Mouse (Mus musculus) midbrain, embryonic 12.5 days (tissue): ENCODE results near the gene Adamtsl5. TPM values are rescaled to one million over a fixed set of nuclear protein-coding genes. Genes with fewer than 3 reads are reported as not detected.

Experiments
- ATAC-seq: fragments of 200-750 bp; cut with Nextera tagmentation; 2 replicates; pipeline ENCODE4 v1.8.0; 2017; ENCODE audit warnings: low read depth, moderate TSS enrichment, moderate library complexity; ENCODE audit not compliant: low FRiP score
- H3K27ac ChIP-seq: fragments of 300-500 bp; sonication (generic); replicated peaks from 2 replicates; pipeline ENCODE4 v1.5.1; 2016; ENCODE audit warnings: mild to moderate bottlenecking
- H3K27me3 ChIP-seq: fragments of 300-500 bp; sonication (generic); 2 replicates; pipeline ENCODE4 v1.6.1; 2016; ENCODE audit warnings: mild to moderate bottlenecking
- H3K36me3 ChIP-seq: fragments of 300-500 bp; sonication (generic); 2 replicates; pipeline ENCODE4 v1.6.1; 2016
- H3K4me1 ChIP-seq: fragments of 300-500 bp; sonication (generic); 2 replicates; pipeline ENCODE4 v1.6.1; 2016
- H3K4me2 ChIP-seq: fragments of 300-500 bp; sonication (generic); replicated peaks from 2 replicates; pipeline ENCODE4 v1.6.1; 2016; ENCODE audit warnings: mild to moderate bottlenecking, moderate library complexity
- H3K4me3 ChIP-seq: fragments of 300-500 bp; sonication (generic); 2 replicates; pipeline ENCODE4 v1.5.1; 2016; ENCODE audit warnings: mild to moderate bottlenecking
- H3K9ac ChIP-seq: fragments of 300-500 bp; sonication (generic); replicated peaks from 2 replicates; pipeline ENCODE4 v1.6.1; 2016; ENCODE audit warnings: mild to moderate bottlenecking, moderate library complexity
- H3K9me3 ChIP-seq: fragments of 300-500 bp; sonication (generic); 2 replicates; pipeline ENCODE4 v1.6.1; 2016; ENCODE audit warnings: mild to moderate bottlenecking
- WGBS: fragments of 180-500 bp; shearing (Covaris S2); methylation state at CpG from one replicate; pipeline ENCODE4 v1.1.7; 2016; 5-methylcytosine and 5-hydroxymethylcytosine counted together
- polyA plus RNA-seq: library from polyadenylated mRNA; unstranded; fragments of >200 nt; fragmentation: Nextera tagmentation; extraction: Ambion mirVana; gene quantifications from 2 replicates; pipeline ENCODE4 v1.2.1, GENCODE M21; 2016

The Adamtsl5 gene
- polyA plus RNA-seq, 1 experiment from 2014 or later: 0.79 TPM

GRCm38 (mm10) chr10:80313627-80314201 lies 34.5 kb downstream of the Adamtsl5 start:
- peaks cover 28% of the 10 kb centered on the region for H3K4me1 ChIP-seq
- 65% methylated on average over 20 of the region's 20 CpGs for WGBS
- H3K9ac ChIP-seq: no peak overlapping the region; the same call in 1 of the 2 replicates
- H3K36me3 ChIP-seq: peaks cover 100% of the 10 kb centered on the region
- no peak for ATAC-seq
- peaks cover 52% of the 10 kb centered on the region for H3K27me3 ChIP-seq
- H3K27ac ChIP-seq: no peak overlapping the region
- H3K4me2 ChIP-seq: no peak overlapping the region
- H3K4me3 ChIP-seq: no peak overlapping the region
- H3K9me3 ChIP-seq: no peaks in the 10 kb centered on the region

- WGBS: 80% methylated on average over 53 of the region's 54 CpGs
- H3K27me3 ChIP-seq: peaks cover 52% of the 10 kb centered on the region
- no peak overlapping the region for H3K27ac ChIP-seq
- peaks cover 25% of the 10 kb centered on the region for H3K4me1 ChIP-seq
- ATAC-seq: no peak
- H3K9me3 ChIP-seq: no peaks in the 10 kb centered on the region
- no peak overlapping the region for H3K4me2 ChIP-seq
- peaks cover 100% of the 10 kb centered on the region for H3K36me3 ChIP-seq
- no peak overlapping the region for H3K4me3 ChIP-seq
- no peak overlapping the region for H3K9ac ChIP-seq
Measured at GRCm38 (mm10) chr10:80312586-80313504, 35.4 kb downstream of the Adamtsl5 start.

GRCm38 (mm10) chr10:80311560-80311959 lies 36.7 kb downstream of the Adamtsl5 start:
- Histone ChIP-seq H3K27me3 (peaks cover 52% of the 10 kb centered on the region), H3K27ac (no peak overlapping the region), H3K4me2 (no peak overlapping the region), H3K9me3 (no peaks in the 10 kb centered on the region), H3K9ac (no peak overlapping the region), H3K4me1 (peaks cover 20% of the 10 kb centered on the region), H3K4me3 (no peak overlapping the region), H3K36me3 (peaks cover 100% of the 10 kb centered on the region)
- no peak for ATAC-seq
- WGBS: 92% methylated on average over 15 of the region's 16 CpGs

- no peaks in the 10 kb centered on the region for H3K9me3 ChIP-seq
- H3K27me3 ChIP-seq: no peaks in the 10 kb centered on the region
- H3K4me3 ChIP-seq: no peak overlapping the region
- H3K9ac ChIP-seq: no peak overlapping the region
- peak overlapping the region; percentile 28 for H3K4me2 ChIP-seq
- 30% methylated on average over 25 of the region's 25 CpGs for WGBS
- H3K4me1 ChIP-seq: peaks cover 36% of the 10 kb centered on the region
- H3K36me3 ChIP-seq: peaks cover 78% of the 10 kb centered on the region
- no peak for ATAC-seq
- no peak overlapping the region for H3K27ac ChIP-seq
Measured at GRCm38 (mm10) chr10:80304862-80305261, 43.4 kb downstream of the Adamtsl5 start.

- no peaks in the 10 kb centered on the region; the same call in 1 of the 2 replicates for H3K27me3 ChIP-seq
- H3K4me1 ChIP-seq: peaks cover 40% of the 10 kb centered on the region
- H3K4me3 ChIP-seq: no peak overlapping the region
- H3K27ac ChIP-seq: no peak overlapping the region
- ATAC-seq: no peak
- WGBS: 44% methylated on average over 12 of the region's 12 CpGs
- H3K9me3 ChIP-seq: no peaks in the 10 kb centered on the region
- H3K9ac ChIP-seq: no peak overlapping the region
- peaks cover 74% of the 10 kb centered on the region for H3K36me3 ChIP-seq
- H3K4me2 ChIP-seq: peak overlapping the region; percentile 28
Measured at GRCm38 (mm10) chr10:80304458-80304857, 43.8 kb downstream of the Adamtsl5 start.

- H3K4me1 ChIP-seq: peaks cover 59% of the 10 kb centered on the region
- H3K27me3 ChIP-seq: no peaks in the 10 kb centered on the region; the same call in 1 of the 2 replicates
- no peak for ATAC-seq
- H3K27ac ChIP-seq: no peak overlapping the region
- H3K9ac ChIP-seq: peak overlapping the region; percentile 78
- H3K4me3 ChIP-seq: peak overlapping the region; percentile 78
- H3K9me3 ChIP-seq: no peaks in the 10 kb centered on the region
- peak overlapping the region; percentile 79 for H3K4me2 ChIP-seq
- WGBS: 19% methylated on average over 9 of the region's 9 CpGs
- peaks cover 54% of the 10 kb centered on the region for H3K36me3 ChIP-seq
Measured at GRCm38 (mm10) chr10:80302471-80302881, 45.7 kb downstream of the Adamtsl5 start.

GRCm38 (mm10) chr10:80302082-80302355 lies 46.2 kb downstream of the Adamtsl5 start:
- H3K9ac ChIP-seq: peak overlapping the region; percentile 78
- peak overlapping the region; percentile 79 for H3K4me2 ChIP-seq
- peaks cover 49% of the 10 kb centered on the region for H3K36me3 ChIP-seq
- H3K4me3 ChIP-seq: peak overlapping the region; percentile 78
- no peaks in the 10 kb centered on the region; the same call in 1 of the 2 replicates for H3K27me3 ChIP-seq
- no peak for ATAC-seq
- peak overlapping the region; percentile 32; the same call in 1 of the 2 replicates for H3K27ac ChIP-seq
- no peaks in the 10 kb centered on the region for H3K9me3 ChIP-seq
- 51% methylated on average over 5 of the region's 5 CpGs for WGBS
- H3K4me1 ChIP-seq: peaks cover 64% of the 10 kb centered on the region

GRCm38 (mm10) chr10:80301256-80302081 lies 46.7 kb downstream of the Adamtsl5 start:
- WGBS: 67% methylated on average over 9 of the region's 10 CpGs
- ATAC-seq: no peak; the same call in 1 of the 2 replicates
- Histone ChIP-seq H3K27me3 (no peaks in the 10 kb centered on the region; the same call in none of the 2 replicates), H3K4me1 (peaks cover 69% of the 10 kb centered on the region), H3K9me3 (no peaks in the 10 kb centered on the region), H3K36me3 (peaks cover 44% of the 10 kb centered on the region), H3K4me3 (peak overlapping the region; percentile 78), H3K4me2 (peak overlapping the region; percentile 79), H3K27ac (peak overlapping the region; percentile 98), H3K9ac (peak overlapping the region; percentile 78)

- peak; percentile 70 for ATAC-seq
- H3K27ac ChIP-seq: peak overlapping the region; percentile 98
- H3K27me3 ChIP-seq: no peaks in the 10 kb centered on the region; the same call in none of the 2 replicates
- H3K4me2 ChIP-seq: peak overlapping the region; percentile 79
- 8% methylated on average over 11 of the region's 11 CpGs for WGBS
- peak overlapping the region; percentile 98 for H3K9ac ChIP-seq
- H3K9me3 ChIP-seq: no peaks in the 10 kb centered on the region
- H3K36me3 ChIP-seq: peaks cover 36% of the 10 kb centered on the region
- peak overlapping the region; percentile 78 for H3K4me3 ChIP-seq
- peaks cover 75% of the 10 kb centered on the region for H3K4me1 ChIP-seq
Measured at GRCm38 (mm10) chr10:80300672-80301181, 47.5 kb downstream of the Adamtsl5 start.

GRCm38 (mm10) chr10:80299824-80300223 lies 48.4 kb downstream of the Adamtsl5 start:
- H3K27me3 ChIP-seq: no peaks in the 10 kb centered on the region; the same call in none of the 2 replicates
- H3K4me2 ChIP-seq: peak overlapping the region; percentile 79
- H3K9me3 ChIP-seq: no peaks in the 10 kb centered on the region
- ATAC-seq: no peak
- 51% methylated on average over 10 of the region's 10 CpGs for WGBS
- peaks cover 83% of the 10 kb centered on the region for H3K4me1 ChIP-seq
- H3K36me3 ChIP-seq: peaks cover 31% of the 10 kb centered on the region
- peak overlapping the region; percentile 78 for H3K4me3 ChIP-seq
- peak overlapping the region; percentile 98 for H3K27ac ChIP-seq
- peak overlapping the region; percentile 98 for H3K9ac ChIP-seq

- ATAC-seq: no peak; the same call in 1 of the 2 replicates
- 3% methylated on average over 15 of the region's 15 CpGs for WGBS
- H3K27ac ChIP-seq: peak overlapping the region; percentile 98
- H3K9me3 ChIP-seq: no peaks in the 10 kb centered on the region
- H3K9ac ChIP-seq: peak overlapping the region; percentile 98
- H3K4me3 ChIP-seq: peak overlapping the region; percentile 78
- no peaks in the 10 kb centered on the region; the same call in none of the 2 replicates for H3K27me3 ChIP-seq
- peaks cover 83% of the 10 kb centered on the region for H3K4me1 ChIP-seq
- H3K4me2 ChIP-seq: peak overlapping the region; percentile 79
- peaks cover 31% of the 10 kb centered on the region for H3K36me3 ChIP-seq
Measured at GRCm38 (mm10) chr10:80299301-80299700, 48.9 kb downstream of the Adamtsl5 start.
